Mouse (Mus musculus): ENCODE data around the gene Cyb561d2. TPM values are rescaled to one million over a fixed set of nuclear protein-coding genes. Genes with fewer than 3 reads are reported as not detected.

The Cyb561d2 gene
- polyA plus RNA-seq, 1 experiment: 10.3 TPM

DNA sequence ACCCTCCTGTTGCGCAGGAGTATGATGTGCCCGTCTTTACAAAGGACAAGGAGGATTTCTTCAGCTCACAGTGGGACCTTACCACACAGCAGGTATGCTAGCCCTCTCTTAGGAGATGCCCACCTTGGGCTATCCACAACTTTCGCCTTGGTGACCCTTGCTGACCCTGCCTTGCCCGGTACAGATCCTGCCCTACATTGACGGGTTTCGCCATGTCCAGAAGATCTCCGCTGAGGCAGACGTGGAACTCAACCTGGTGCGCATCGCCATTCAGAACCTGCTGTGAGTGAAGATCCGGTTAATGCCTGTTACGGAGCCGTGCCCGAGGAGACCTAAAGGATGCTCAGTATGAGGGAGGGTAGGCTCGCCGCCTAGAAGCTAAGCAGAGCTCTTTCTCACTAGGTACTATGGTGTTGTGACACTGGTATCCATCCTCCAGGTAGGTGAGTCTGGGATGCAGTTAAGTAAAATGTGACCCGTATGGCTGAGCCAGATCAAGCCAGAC lies 2.3 kb upstream of the Cyb561d2 start:
- Histone ChIP-seq H3K27ac (ENCODE audit: control insufficient read depth, insufficient read depth, low read depth, low read length, poor library complexity) (no peak overlapping the region), H3K4me1 (ENCODE audit: control insufficient read depth, insufficient read depth, low read length) (peaks cover 3% of the 10 kb centered on the region; the same call in 1 of the 2 replicates), H3K4me3 (replicated peaks; ENCODE audit: control insufficient read depth, low read depth, low read length) (no peak overlapping the region)
- WGBS: 96% methylated on average over 17 of the region's 17 CpGs
- TF ChIP-seq POLR2A (IDR thresholded peaks at IDR 0.05; ENCODE audit: borderline replicate concordance, control insufficient read depth, low read depth, low read length) (no peak), CTCF (IDR thresholded peaks at IDR 0.05; ENCODE audit: control insufficient read depth, insufficient read depth, low read length) (no peak)

GRCm38 (mm10) chr9:107543299-107543698 lies 1.3 kb upstream of the Cyb561d2 start:
- H3K4me1 ChIP-seq (ENCODE audit: control insufficient read depth, insufficient read depth, low read length): peaks cover 3% of the 10 kb centered on the region; the same call in 1 of the 2 replicates
- 88% methylated on average over 11 of the region's 11 CpGs for WGBS

DNA sequence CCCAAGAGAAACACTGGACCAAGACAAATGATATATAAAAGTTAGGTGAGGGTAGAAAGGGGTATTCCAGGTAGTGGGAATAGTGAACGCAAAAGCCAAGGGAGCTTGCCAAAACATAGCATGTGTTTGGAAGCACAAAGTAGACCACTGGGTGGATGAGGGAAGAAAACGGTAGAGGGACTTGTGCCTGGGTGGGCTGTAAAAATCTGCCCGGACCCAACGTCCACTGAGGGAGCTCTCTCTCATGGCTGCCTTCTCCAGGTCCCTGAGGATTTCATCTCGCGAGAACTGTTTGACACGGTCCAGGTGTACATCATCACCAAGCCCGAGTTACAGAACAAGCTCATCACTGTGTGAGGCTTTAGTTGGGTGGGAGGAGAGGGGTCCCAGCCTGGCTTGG lies 728 bp upstream of the Cyb561d2 start:
- no peak overlapping the region for H3K27ac ChIP-seq (ENCODE audit: control insufficient read depth, insufficient read depth, low read depth, low read length, poor library complexity)
- H3K4me1 ChIP-seq (ENCODE audit: control insufficient read depth, insufficient read depth, low read length): peaks cover 3% of the 10 kb centered on the region; the same call in 1 of the 2 replicates
- H3K4me3 ChIP-seq (replicated peaks; ENCODE audit: control insufficient read depth, low read depth, low read length): no peak overlapping the region
- TF ChIP-seq POLR2A (IDR thresholded peaks at IDR 0.05; ENCODE audit: borderline replicate concordance, control insufficient read depth, low read depth, low read length): no peak
- TF ChIP-seq CTCF (IDR thresholded peaks at IDR 0.05; ENCODE audit: control insufficient read depth, insufficient read depth, low read length): no peak
- 64% methylated on average over 8 of the region's 8 CpGs for WGBS

More at GRCm38 (mm10) chr9:107543299-107543698, 1.3 kb upstream of the Cyb561d2 start:
- no peak for TF ChIP-seq CTCF (IDR thresholded peaks at IDR 0.05; ENCODE audit: control insufficient read depth, insufficient read depth, low read length)
- no peak for TF ChIP-seq POLR2A (IDR thresholded peaks at IDR 0.05; ENCODE audit: borderline replicate concordance, control insufficient read depth, low read depth, low read length)
- no peak overlapping the region for H3K27ac ChIP-seq (ENCODE audit: control insufficient read depth, insufficient read depth, low read depth, low read length, poor library complexity)
- no peak overlapping the region for H3K4me3 ChIP-seq (replicated peaks; ENCODE audit: control insufficient read depth, low read depth, low read length)

GRCm38 (mm10) chr9:107542352-107542686 lies 326 bp upstream of the Cyb561d2 start:
- 0% methylated on average over 11 of the region's 11 CpGs for WGBS
- Histone ChIP-seq H3K4me1 (ENCODE audit: control insufficient read depth, insufficient read depth, low read length) (peaks cover 3% of the 10 kb centered on the region; the same call in 1 of the 2 replicates), H3K4me3 (replicated peaks; ENCODE audit: control insufficient read depth, low read depth, low read length) (peak overlapping the region; percentile 87), H3K27ac (ENCODE audit: control insufficient read depth, insufficient read depth, low read depth, low read length, poor library complexity) (peak overlapping the region; percentile 7; the same call in 1 of the 2 replicates)
- TF ChIP-seq CTCF (IDR thresholded peaks at IDR 0.05; ENCODE audit: control insufficient read depth, insufficient read depth, low read length) (no peak), POLR2A (IDR thresholded peaks at IDR 0.05; ENCODE audit: borderline replicate concordance, control insufficient read depth, low read depth, low read length) (no peak)

DNA sequence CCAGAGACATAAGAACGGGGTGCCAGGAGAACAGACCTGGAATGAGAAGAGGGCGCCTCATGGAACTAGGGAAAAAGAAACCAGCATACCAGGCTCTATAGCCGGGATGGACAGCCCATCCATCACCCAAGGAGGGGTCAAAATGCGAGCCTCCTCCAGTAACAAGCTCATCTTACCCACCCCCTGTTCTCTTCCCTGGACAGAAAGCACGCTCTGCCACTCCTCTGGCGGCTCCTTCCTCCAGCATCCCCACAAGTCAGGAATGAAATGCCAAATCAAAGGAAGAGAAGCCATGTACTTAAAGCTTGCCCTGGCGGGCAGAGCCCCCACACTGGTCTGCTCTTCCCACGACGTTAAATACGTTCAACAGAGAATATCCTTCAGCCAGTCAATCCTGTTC lies 988 bp downstream of the Cyb561d2 start:
- TF ChIP-seq POLR2A (IDR thresholded peaks at IDR 0.05; ENCODE audit: borderline replicate concordance, control insufficient read depth, low read depth, low read length) (no peak), CTCF (IDR thresholded peaks at IDR 0.05; ENCODE audit: control insufficient read depth, insufficient read depth, low read length) (no peak)
- no peak overlapping the region for H3K4me3 ChIP-seq (replicated peaks; ENCODE audit: control insufficient read depth, low read depth, low read length)
- 61% methylated on average over 10 of the region's 10 CpGs for WGBS
- H3K27ac ChIP-seq (ENCODE audit: control insufficient read depth, insufficient read depth, low read depth, low read length, poor library complexity): no peak overlapping the region
- H3K4me1 ChIP-seq (ENCODE audit: control insufficient read depth, insufficient read depth, low read length): no peaks in the 10 kb centered on the region; the same call in 1 of the 2 replicates

- H3K4me1 ChIP-seq (ENCODE audit: control insufficient read depth, insufficient read depth, low read length): peaks cover 2% of the 10 kb centered on the region
- TF ChIP-seq POLR2A (IDR thresholded peaks at IDR 0.05; ENCODE audit: borderline replicate concordance, control insufficient read depth, low read depth, low read length) (no peak), CTCF (IDR thresholded peaks at IDR 0.05; ENCODE audit: control insufficient read depth, insufficient read depth, low read length) (no peak)
- no peak overlapping the region for H3K27ac ChIP-seq (ENCODE audit: control insufficient read depth, insufficient read depth, low read depth, low read length, poor library complexity)
- 70% methylated on average over 4 of the region's 4 CpGs for WGBS
- no peak overlapping the region for H3K4me3 ChIP-seq (replicated peaks; ENCODE audit: control insufficient read depth, low read depth, low read length)
Measured at GRCm38 (mm10) chr9:107540420-107540819, 1.6 kb downstream of the Cyb561d2 start.

DNA sequence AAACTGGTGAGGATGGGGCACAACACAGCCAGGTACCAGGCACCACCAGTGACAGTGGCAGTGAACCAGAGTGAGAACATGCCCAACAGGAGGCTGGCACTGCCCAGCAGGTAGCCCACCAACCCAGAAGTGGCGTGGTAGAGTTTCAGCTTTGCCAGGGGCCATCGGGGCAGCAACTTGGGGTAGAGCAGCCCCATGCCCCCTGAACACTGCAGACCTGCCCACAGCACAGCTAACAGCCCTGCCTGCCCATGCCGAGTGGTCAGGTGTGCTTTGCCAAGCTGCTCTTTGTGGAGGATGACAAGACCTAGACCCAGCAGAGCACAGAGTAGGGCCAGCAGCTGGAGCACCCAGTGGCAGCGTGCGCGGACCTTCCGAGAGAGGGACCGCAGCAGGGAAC lies 2.1 kb downstream of the Cyb561d2 start:
- Histone ChIP-seq H3K27ac (ENCODE audit: control insufficient read depth, insufficient read depth, low read depth, low read length, poor library complexity) (no peak overlapping the region; the same call in 1 of the 2 replicates), H3K4me3 (replicated peaks; ENCODE audit: control insufficient read depth, low read depth, low read length) (no peak overlapping the region), H3K4me1 (ENCODE audit: control insufficient read depth, insufficient read depth, low read length) (peaks cover 2% of the 10 kb centered on the region)
- WGBS: 94% methylated on average over 8 of the region's 8 CpGs
- TF ChIP-seq CTCF (IDR thresholded peaks at IDR 0.05; ENCODE audit: control insufficient read depth, insufficient read depth, low read length): no peak
- TF ChIP-seq POLR2A (IDR thresholded peaks at IDR 0.05; ENCODE audit: borderline replicate concordance, control insufficient read depth, low read depth, low read length): 0 out of 2 replicates have a peak, but pooled peaks have one; percentile 5

GRCm38 (mm10) chr9:107538711-107539110 lies 3.3 kb downstream of the Cyb561d2 start:
- 82% methylated on average over 3 of the region's 3 CpGs for WGBS
- H3K4me3 ChIP-seq (replicated peaks; ENCODE audit: control insufficient read depth, low read depth, low read length): no peak overlapping the region
- H3K27ac ChIP-seq (ENCODE audit: control insufficient read depth, insufficient read depth, low read depth, low read length, poor library complexity): no peak overlapping the region
- peaks cover 2% of the 10 kb centered on the region for H3K4me1 ChIP-seq (ENCODE audit: control insufficient read depth, insufficient read depth, low read length)
- TF ChIP-seq POLR2A (IDR thresholded peaks at IDR 0.05; ENCODE audit: borderline replicate concordance, control insufficient read depth, low read depth, low read length): no peak
- TF ChIP-seq CTCF (IDR thresholded peaks at IDR 0.05; ENCODE audit: control insufficient read depth, insufficient read depth, low read length): no peak

- peaks cover 3% of the 10 kb centered on the region for H3K4me1 ChIP-seq (ENCODE audit: control insufficient read depth, insufficient read depth, low read length)
- 93% methylated on average over 7 of the region's 7 CpGs for WGBS
- TF ChIP-seq POLR2A (IDR thresholded peaks at IDR 0.05; ENCODE audit: borderline replicate concordance, control insufficient read depth, low read depth, low read length) (no peak), CTCF (IDR thresholded peaks at IDR 0.05; ENCODE audit: control insufficient read depth, insufficient read depth, low read length) (no peak)
Measured at GRCm38 (mm10) chr9:107538231-107538630, 3.8 kb downstream of the Cyb561d2 start.

More at GRCm38 (mm10) chr9:107538231-107538630, 3.8 kb downstream of the Cyb561d2 start:
- no peak overlapping the region for H3K27ac ChIP-seq (ENCODE audit: control insufficient read depth, insufficient read depth, low read depth, low read length, poor library complexity)
- H3K4me3 ChIP-seq (replicated peaks; ENCODE audit: control insufficient read depth, low read depth, low read length): no peak overlapping the region

All from bone marrow, adult 2 months (tissue).